Mouse (Mus musculus): Measurements from ENCODE around the gene Vav3. TPM values are rescaled to one million over a fixed set of nuclear protein-coding genes. Genes with fewer than 3 reads are reported as not detected.

The Vav3 gene
- polyA plus RNA-seq, 1 experiment, result 4.3 TPM

DNA sequence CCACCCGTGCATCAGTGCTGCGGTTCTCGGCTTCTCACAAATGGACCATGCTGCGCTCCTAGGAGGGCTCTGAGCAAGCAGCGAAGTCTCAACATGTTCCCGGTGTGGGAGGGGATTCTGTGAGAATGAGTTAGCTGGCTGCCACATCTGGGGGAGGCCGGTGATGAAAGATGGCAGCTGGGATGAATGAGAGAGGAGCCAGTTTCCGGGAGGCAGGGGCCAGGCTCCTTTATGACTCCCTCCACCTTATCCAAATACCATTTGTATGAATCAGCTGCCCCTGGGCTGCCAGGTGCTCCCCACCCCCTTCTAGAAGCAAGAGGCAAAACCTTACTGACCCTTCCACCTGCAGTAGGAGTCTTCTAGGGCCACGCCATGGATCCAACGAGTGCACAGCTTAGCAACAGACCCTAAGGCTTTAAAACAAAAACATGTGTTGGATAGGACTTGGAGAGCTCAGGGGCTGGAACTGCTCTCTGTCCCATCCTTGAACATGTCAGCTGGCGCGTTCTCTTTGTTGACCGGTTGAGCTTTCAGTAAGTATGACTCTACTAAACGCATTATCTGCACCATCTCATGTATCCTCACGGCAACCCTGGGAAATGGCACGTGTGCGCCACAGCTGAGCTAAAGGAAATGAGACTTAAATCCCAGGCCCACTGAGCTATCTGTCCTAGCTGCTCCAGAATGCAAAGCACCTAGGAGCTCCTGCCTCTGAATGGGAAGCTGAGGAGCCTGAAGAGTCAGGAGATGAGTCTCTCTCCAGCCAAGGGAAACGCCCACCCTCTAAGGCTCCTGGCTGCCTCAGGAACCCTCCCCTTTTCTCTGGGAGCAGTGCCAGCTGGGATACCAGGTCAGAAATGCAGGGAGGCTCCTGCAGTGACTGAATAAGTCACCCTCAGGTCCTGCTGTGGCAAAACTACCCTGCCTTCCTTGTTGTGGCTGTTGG, 30.9 kb upstream of the Vav3 start:
- H3K4me1 ChIP-seq (ENCODE audit: control insufficient read depth, insufficient read depth, low read length), result no peaks in the 10 kb centered on the region; the same call in 1 of the 2 replicates
- no peak overlapping the region for H3K4me3 ChIP-seq (ENCODE audit: control insufficient read depth, low read depth, low read length)
- TF ChIP-seq POLR2A (IDR thresholded peaks at IDR 0.05; ENCODE audit: control insufficient read depth, low read depth, low read length) (no peak), CTCF (IDR thresholded peaks at IDR 0.05; ENCODE audit: control insufficient read depth, insufficient read depth, insufficient replicate concordance, low read depth, low read length) (no peak)
- no peak overlapping the region for H3K27ac ChIP-seq (ENCODE audit: control insufficient read depth, insufficient read depth, low read depth, low read length)
- no peaks in the 10 kb centered on the region for H3K27me3 ChIP-seq (ENCODE audit: control insufficient read depth, insufficient read depth, low read length)
- no peaks in the 10 kb centered on the region for H3K36me3 ChIP-seq (ENCODE audit: control insufficient read depth, insufficient read depth, low read length)

DNA sequence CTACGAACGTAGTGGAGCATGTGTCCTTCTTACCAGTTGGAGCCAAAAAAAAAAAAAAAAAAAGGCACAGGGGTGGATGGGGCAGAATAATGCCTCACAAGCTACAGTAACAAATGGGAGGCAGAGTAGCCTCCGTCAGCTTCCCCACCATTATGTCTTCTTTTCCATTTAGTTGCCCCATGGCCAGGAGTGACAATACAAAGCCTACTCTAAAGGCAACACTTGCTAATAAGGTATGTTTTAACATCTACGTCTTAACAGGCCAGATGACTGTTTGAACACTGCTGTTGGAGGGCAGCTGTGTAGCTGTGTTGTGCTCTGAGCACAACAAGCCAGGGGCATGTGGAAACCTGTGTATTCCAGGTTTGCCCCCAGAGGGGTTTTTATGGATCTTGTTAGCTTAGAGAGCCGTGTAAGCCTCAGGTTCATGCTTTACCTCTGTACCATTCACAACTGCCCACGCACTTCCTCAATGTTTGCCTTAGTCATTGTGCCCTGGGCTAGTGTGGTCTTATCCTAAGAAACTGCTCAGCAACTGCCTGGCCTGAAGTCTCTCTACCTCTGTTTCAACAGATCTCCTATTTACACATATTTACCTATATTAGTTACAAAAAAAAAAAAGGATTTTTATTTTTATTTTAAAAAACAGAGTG, 29.2 kb upstream of the Vav3 start:
- Histone ChIP-seq H3K36me3 (ENCODE audit: control insufficient read depth, insufficient read depth, low read length) (no peaks in the 10 kb centered on the region), H3K4me3 (ENCODE audit: control insufficient read depth, low read depth, low read length) (no peak overlapping the region), H3K27ac (ENCODE audit: control insufficient read depth, insufficient read depth, low read depth, low read length) (no peak overlapping the region), H3K27me3 (ENCODE audit: control insufficient read depth, insufficient read depth, low read length) (no peaks in the 10 kb centered on the region), H3K4me1 (ENCODE audit: control insufficient read depth, insufficient read depth, low read length) (no peaks in the 10 kb centered on the region; the same call in 1 of the 2 replicates)
- TF ChIP-seq POLR2A (IDR thresholded peaks at IDR 0.05; ENCODE audit: control insufficient read depth, low read depth, low read length) (no peak), CTCF (IDR thresholded peaks at IDR 0.05; ENCODE audit: control insufficient read depth, insufficient read depth, insufficient replicate concordance, low read depth, low read length) (no peak)

DNA sequence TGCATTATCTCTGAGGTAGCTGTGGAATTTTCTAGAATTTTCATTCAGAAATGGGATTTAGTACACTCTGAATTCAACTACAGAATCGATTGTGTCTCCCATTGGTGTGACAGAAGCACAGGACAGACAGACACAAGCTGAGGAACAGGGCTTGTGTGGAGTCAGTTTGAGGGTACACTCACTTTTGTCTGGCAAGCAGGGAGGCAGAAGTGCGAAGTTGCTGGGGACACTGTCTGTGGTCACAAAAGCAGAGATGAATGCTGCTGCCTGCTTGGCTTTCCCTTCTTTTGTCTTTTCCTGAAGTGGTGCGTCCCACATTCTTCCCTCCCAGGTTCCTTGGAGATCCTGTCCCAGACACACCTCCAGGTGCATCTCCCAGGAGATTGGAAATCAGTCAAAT, 28.6 kb upstream of the Vav3 start:
- Histone ChIP-seq H3K27me3 (ENCODE audit: control insufficient read depth, insufficient read depth, low read length) (no peaks in the 10 kb centered on the region), H3K27ac (ENCODE audit: control insufficient read depth, insufficient read depth, low read depth, low read length) (no peak overlapping the region), H3K4me1 (ENCODE audit: control insufficient read depth, insufficient read depth, low read length) (no peaks in the 10 kb centered on the region; the same call in 1 of the 2 replicates), H3K4me3 (ENCODE audit: control insufficient read depth, low read depth, low read length) (no peak overlapping the region), H3K36me3 (ENCODE audit: control insufficient read depth, insufficient read depth, low read length) (no peaks in the 10 kb centered on the region)
- TF ChIP-seq CTCF (IDR thresholded peaks at IDR 0.05; ENCODE audit: control insufficient read depth, insufficient read depth, insufficient replicate concordance, low read depth, low read length) (no peak), POLR2A (IDR thresholded peaks at IDR 0.05; ENCODE audit: control insufficient read depth, low read depth, low read length) (no peak)

DNA sequence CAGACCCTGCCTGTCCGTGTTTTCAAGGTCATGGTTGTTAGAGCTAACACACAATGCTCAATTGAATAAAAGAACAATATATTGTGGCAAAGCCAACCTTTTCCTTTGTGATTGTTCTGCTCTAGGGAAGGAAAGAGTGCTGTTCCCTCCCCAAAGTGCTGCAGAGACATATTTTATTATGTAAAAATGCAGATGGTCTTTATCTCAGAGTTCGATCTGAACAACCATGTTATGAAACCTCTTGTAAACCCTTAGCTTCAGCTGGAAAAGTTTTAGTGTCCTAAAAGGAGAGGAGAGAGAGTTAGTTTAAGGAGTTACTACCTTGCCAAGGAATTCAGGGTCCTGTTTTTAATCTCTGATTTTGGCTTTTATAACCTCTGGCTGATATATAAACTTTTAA, 27.0 kb upstream of the Vav3 start:
- Histone ChIP-seq H3K36me3 (ENCODE audit: control insufficient read depth, insufficient read depth, low read length) (no peaks in the 10 kb centered on the region), H3K27ac (ENCODE audit: control insufficient read depth, insufficient read depth, low read depth, low read length) (no peak overlapping the region), H3K4me3 (ENCODE audit: control insufficient read depth, low read depth, low read length) (no peak overlapping the region), H3K27me3 (ENCODE audit: control insufficient read depth, insufficient read depth, low read length) (no peaks in the 10 kb centered on the region), H3K4me1 (ENCODE audit: control insufficient read depth, insufficient read depth, low read length) (no peaks in the 10 kb centered on the region; the same call in 1 of the 2 replicates)
- no peak for TF ChIP-seq CTCF (IDR thresholded peaks at IDR 0.05; ENCODE audit: control insufficient read depth, insufficient read depth, insufficient replicate concordance, low read depth, low read length)
- TF ChIP-seq POLR2A (IDR thresholded peaks at IDR 0.05; ENCODE audit: control insufficient read depth, low read depth, low read length), result no peak

DNA sequence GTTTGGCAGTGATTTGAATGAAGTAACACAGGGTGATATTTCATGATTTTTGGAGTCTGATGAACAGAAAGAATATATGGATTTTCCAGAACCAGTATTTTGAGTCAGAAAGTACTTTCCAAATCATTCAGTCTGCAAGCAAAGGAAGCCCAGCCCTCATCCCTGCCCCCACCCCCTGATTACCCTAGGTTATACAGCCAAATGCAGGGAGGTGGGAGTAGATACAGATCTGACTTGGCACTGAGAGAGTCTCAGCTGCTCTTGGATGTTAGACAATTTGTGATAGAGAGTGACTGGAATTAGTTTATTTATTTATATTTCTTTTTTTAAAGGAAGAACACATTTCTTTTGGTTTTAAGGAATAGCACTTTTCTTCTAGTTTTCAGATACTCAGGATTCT, 18.2 kb upstream of the Vav3 start:
- no peaks in the 10 kb centered on the region for H3K36me3 ChIP-seq (ENCODE audit: control insufficient read depth, insufficient read depth, low read length)
- no peak for TF ChIP-seq CTCF (IDR thresholded peaks at IDR 0.05; ENCODE audit: control insufficient read depth, insufficient read depth, insufficient replicate concordance, low read depth, low read length)
- H3K4me1 ChIP-seq (ENCODE audit: control insufficient read depth, insufficient read depth, low read length), result no peaks in the 10 kb centered on the region
- no peaks in the 10 kb centered on the region for H3K27me3 ChIP-seq (ENCODE audit: control insufficient read depth, insufficient read depth, low read length)
- H3K27ac ChIP-seq (ENCODE audit: control insufficient read depth, insufficient read depth, low read depth, low read length), result no peak overlapping the region
- no peak overlapping the region for H3K4me3 ChIP-seq (ENCODE audit: control insufficient read depth, low read depth, low read length)

DNA sequence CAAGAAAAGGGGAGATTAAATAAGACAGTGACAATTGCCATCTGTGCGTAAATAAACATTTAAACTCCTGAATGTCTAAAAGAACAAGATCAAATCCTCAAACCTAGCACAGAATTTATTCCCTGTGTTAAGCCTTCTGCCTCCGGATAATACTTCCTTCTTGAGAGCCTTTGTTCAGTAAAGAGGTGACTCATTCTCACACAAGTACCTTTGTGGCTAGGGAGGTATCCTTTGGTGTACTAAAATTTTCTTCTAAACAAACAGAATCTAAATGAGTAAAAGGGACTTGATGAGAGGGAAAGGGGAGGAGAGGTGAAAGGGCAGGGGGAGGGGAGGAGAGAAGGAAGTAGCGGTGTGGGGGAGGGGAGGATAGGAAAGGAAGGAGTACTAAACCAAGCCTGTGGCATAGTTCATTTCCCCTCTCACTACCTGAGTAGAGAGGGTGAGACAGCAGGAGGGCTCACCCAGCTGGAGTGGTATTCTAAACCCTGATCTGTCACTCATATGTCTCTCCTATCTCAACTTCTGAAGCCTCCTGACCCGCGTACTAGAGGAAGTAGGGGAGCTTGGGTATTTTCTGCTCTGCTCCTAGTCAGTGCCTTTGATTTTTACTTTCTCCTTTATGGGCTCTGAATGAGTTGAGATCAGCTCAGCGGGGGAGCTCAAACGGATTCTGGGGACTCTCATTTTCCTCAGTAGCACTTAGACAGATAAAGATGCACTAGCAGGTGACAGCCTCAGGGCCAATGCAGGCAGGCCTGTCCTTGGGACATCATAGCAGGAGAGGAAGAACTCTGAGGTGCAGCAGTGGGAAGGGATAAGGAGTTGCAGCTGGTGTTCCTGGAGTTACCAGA, 16.8 kb upstream of the Vav3 start:
- H3K27ac ChIP-seq (ENCODE audit: control insufficient read depth, insufficient read depth, low read depth, low read length), result no peak overlapping the region
- no peaks in the 10 kb centered on the region for H3K36me3 ChIP-seq (ENCODE audit: control insufficient read depth, insufficient read depth, low read length)
- TF ChIP-seq POLR2A (IDR thresholded peaks at IDR 0.05; ENCODE audit: control insufficient read depth, low read depth, low read length) (no peak), CTCF (IDR thresholded peaks at IDR 0.05; ENCODE audit: control insufficient read depth, insufficient read depth, insufficient replicate concordance, low read depth, low read length) (no peak)
- no peaks in the 10 kb centered on the region for H3K4me1 ChIP-seq (ENCODE audit: control insufficient read depth, insufficient read depth, low read length)
- no peak overlapping the region for H3K4me3 ChIP-seq (ENCODE audit: control insufficient read depth, low read depth, low read length)
- H3K27me3 ChIP-seq (ENCODE audit: control insufficient read depth, insufficient read depth, low read length), result no peaks in the 10 kb centered on the region

DNA sequence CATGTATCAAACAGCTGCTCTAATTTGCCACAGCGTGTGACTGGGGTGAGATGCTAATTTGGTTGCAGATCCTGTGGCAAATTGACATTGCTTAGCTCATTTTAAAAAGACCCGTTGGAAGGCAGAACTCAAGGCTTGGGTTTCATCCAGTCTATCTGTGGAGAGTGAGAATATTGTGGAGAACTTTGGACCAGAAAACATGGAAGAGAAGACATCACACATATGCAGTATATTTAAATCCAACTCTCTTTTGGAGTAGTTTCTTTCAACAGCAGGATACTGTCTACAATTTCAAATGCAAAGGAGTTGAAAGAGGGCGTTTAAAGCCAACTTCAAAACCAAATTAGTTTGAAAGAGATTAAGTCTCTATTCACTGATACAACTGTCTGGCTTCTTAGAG, 13.3 kb upstream of the Vav3 start:
- Histone ChIP-seq H3K27me3 (ENCODE audit: control insufficient read depth, insufficient read depth, low read length) (no peaks in the 10 kb centered on the region), H3K4me3 (ENCODE audit: control insufficient read depth, low read depth, low read length) (no peak overlapping the region), H3K4me1 (ENCODE audit: control insufficient read depth, insufficient read depth, low read length) (no peaks in the 10 kb centered on the region), H3K27ac (ENCODE audit: control insufficient read depth, insufficient read depth, low read depth, low read length) (no peak overlapping the region), H3K36me3 (ENCODE audit: control insufficient read depth, insufficient read depth, low read length) (no peaks in the 10 kb centered on the region)
- TF ChIP-seq CTCF (IDR thresholded peaks at IDR 0.05; ENCODE audit: control insufficient read depth, insufficient read depth, insufficient replicate concordance, low read depth, low read length) (no peak), POLR2A (IDR thresholded peaks at IDR 0.05; ENCODE audit: control insufficient read depth, low read depth, low read length) (no peak)

All from testis, adult 2 months (tissue).